Mouse (Mus musculus) kidney, adult 2 months (tissue): ENCODE results near the gene Vwa5b2. TPM values are rescaled to one million over a fixed set of nuclear protein-coding genes. Genes with fewer than 3 reads are reported as not detected.

Experiments
- DNase-seq: peaks from one replicate; pipeline ENCODE4 v3.0.0; 2021
- H3K27ac ChIP-seq: fragments of 200-500 bp; 2 replicates; pipeline ENCODE4 v1.5.1; 2012; ENCODE audit warnings: low read depth, low read length, control low read depth, inconsistent platforms; ENCODE audit not compliant: insufficient read depth
- H3K27me3 ChIP-seq: fragments of 200-500 bp; replicated peaks from 2 replicates; pipeline ENCODE4 v1.6.1; 2012; ENCODE audit warnings: mild to moderate bottlenecking, moderate library complexity, low read length, inconsistent platforms; ENCODE audit not compliant: control insufficient read depth, insufficient read depth
- H3K36me3 ChIP-seq: fragments of 200-500 bp; 2 replicates; pipeline ENCODE4 v1.6.1; 2012; ENCODE audit warnings: mild to moderate bottlenecking, moderate library complexity, low read length, inconsistent platforms; ENCODE audit not compliant: control insufficient read depth, insufficient read depth
- H3K4me1 ChIP-seq: fragments of 200-500 bp; 2 replicates; pipeline ENCODE4 v1.6.1; 2011; ENCODE audit warnings: low read length; ENCODE audit not compliant: control insufficient read depth, insufficient read depth
- H3K4me3 ChIP-seq: fragments of 200-500 bp; 2 replicates; pipeline ENCODE4 v1.5.1; 2011; ENCODE audit warnings: mild to moderate bottlenecking, low read depth, low read length, control low read depth; ENCODE audit not compliant: insufficient read depth
- CTCF ChIP-seq: fragments of 200-500 bp; conservative IDR thresholded peaks from 2 replicates; pipeline ENCODE4 v1.5.1; 2011; ENCODE audit warnings: low read depth, mild to moderate bottlenecking, control low read depth, low read length, moderate library complexity, mixed read lengths; ENCODE audit not compliant: insufficient read depth, insufficient read length
- POLR2A ChIP-seq: fragments of 200-500 bp; IDR thresholded peaks from one replicate; pipeline ENCODE4 v1.6.1; 2011; ENCODE audit warnings: low read depth, low read length, control low read depth
- WGBS: fragments of 180-500 bp; shearing (Covaris S2); methylation state at CpG from one replicate; pipeline ENCODE4 v1.1.7; 2018; 5-methylcytosine and 5-hydroxymethylcytosine counted together
- polyA plus RNA-seq: library from polyadenylated mRNA; depleted of rRNA; stranded (reverse); fragments of >200 nt; gene quantifications from 2 replicates; pipeline ENCODE4 v1.2.3, GENCODE M21; 2012; rRNA removed

Vwa5b2 gene
- polyA plus RNA-seq, 1 experiment, result 0.33 TPM

GRCm38 (mm10) chr16:20642161-20642560, 52.9 kb downstream of the Vwa5b2 start:
- Histone ChIP-seq H3K36me3 (no peaks in the 10 kb centered on the region), H3K4me3 (no peak overlapping the region), H3K4me1 (no peaks in the 10 kb centered on the region), H3K27me3 (no peaks in the 10 kb centered on the region), H3K27ac (no peak overlapping the region)
- TF ChIP-seq POLR2A, result no peak
- peak; percentile 87 for TF ChIP-seq CTCF
- WGBS, result under 1% methylated on average over 8 of the region's 8 CpGs
- peak; percentile 73 for DNase-seq

DNA sequence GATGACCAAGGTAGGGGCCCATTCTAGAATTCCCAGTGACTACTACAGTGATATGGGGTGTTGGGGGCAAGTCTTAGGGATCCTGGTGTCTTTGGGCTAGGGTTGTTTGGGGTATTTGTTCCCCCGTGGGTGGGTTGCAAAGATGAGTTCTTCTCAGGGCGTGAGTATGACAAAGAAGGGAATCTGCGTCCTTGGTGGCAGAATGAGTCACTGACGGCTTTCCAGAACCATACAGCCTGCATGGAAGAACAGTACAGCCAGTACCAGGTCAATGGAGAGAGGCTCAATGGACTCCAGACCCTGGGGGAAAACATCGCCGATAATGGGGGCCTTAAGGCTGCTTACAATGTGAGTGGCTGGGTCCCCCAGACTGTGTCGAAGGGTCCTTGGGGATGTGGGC, 54.6 kb downstream of the Vwa5b2 start:
- Histone ChIP-seq H3K27ac (no peak overlapping the region), H3K27me3 (no peaks in the 10 kb centered on the region), H3K36me3 (no peaks in the 10 kb centered on the region), H3K4me3 (no peak overlapping the region), H3K4me1 (no peaks in the 10 kb centered on the region)
- DNase-seq, result no peak
- WGBS, result 81% methylated on average over 7 of the region's 7 CpGs
- TF ChIP-seq CTCF, result no peak
- no peak for TF ChIP-seq POLR2A

DNA sequence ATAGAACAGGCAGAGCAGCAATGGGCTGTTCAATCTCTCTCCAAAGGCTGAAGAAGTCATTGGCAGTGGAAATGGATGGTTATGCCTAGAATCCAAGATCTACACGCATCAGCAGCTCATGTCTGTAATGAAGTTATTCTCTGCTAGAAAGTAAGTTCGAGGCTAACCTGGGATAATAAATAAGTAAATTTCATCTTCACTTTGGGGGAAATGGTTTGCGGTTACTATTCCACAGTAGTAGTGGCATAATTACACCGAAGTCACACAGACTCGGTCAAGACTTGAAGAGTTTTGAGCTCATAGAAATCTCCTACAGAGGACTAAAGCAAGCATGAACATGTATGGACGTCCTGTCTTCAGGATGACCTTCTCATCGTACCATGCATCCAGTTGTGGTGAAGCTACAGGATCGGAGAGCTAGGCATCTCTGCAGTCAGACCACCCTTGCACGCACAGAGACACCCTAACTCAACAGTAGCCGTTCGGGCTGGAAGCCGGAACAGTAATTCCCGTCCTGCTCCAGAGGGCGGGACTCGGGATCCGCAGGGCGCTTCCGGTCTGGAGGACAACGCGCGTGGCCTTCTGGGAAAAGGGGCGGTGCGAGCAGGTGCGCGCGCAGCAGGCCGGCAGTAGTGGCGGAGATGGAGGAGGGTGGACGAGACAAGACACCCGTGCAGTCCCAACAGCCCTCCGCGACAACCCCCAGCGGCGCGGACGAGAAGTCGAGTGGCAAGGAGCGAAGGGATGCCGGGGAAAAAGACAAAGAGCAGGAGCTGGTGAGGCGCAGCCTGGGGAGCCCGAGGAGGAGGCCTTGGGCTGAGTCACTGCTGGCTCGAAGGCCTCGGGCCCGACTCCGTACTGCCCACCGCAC, 62.0 kb downstream of the Vwa5b2 start, which contains the start of gene Psmd2:
TSS of gene Psmd2 (plus strand) at position 577 of the 871 bp plus-strand sequence.
- TF ChIP-seq CTCF (no peak), POLR2A (peak; percentile 42)
- H3K4me1 ChIP-seq, result no peaks in the 10 kb centered on the region; the same call in 1 of the 2 replicates
- DNase-seq, result peak; percentile 98

DNA sequence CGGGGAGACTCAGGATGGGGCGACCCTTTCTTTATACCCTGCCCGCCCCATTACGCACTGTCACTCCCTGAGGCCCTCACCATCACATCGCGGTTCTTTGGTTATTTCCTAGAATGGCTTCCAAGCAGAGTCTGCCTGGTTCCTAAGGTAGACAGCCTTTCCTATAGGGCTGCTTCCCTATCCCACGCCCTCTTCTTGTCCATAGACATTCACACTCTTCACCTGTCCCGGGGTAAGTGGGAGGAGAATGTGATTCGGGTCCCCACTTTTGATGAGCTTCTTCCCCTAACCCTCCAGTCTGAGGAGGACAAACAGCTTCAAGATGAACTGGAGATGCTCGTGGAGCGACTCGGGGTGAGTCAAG, 62.7 kb downstream of the Vwa5b2 start:
- H3K27me3 ChIP-seq, result no peaks in the 10 kb centered on the region
- no peak for TF ChIP-seq CTCF
- TF ChIP-seq POLR2A, result no peak
- WGBS, result 6% methylated on average over 12 of the region's 12 CpGs
- peak overlapping the region; percentile 67 for H3K4me3 ChIP-seq
- DNase-seq, result no peak
- H3K27ac ChIP-seq, result peak overlapping the region; percentile 52; the same call in 1 of the 2 replicates
- no peaks in the 10 kb centered on the region; the same call in 1 of the 2 replicates for H3K4me1 ChIP-seq
- H3K36me3 ChIP-seq, result peaks cover 9% of the 10 kb centered on the region

More for the DNA sequence above, 62.0 kb downstream of the Vwa5b2 start, which contains the start of gene Psmd2:
- 1% methylated on average over 46 of the region's 46 CpGs for WGBS
- peak within 1 kb of the TSS; percentile 67 for H3K4me3 ChIP-seq
- H3K27me3 ChIP-seq, result no peaks in the 10 kb centered on the region
- H3K27ac ChIP-seq, result peak within 1 kb of the TSS; percentile 52
- H3K36me3 ChIP-seq, result peaks cover 4% of the 10 kb centered on the region; the same call in 1 of the 2 replicates

- TF ChIP-seq POLR2A, result no peak
- TF ChIP-seq CTCF, result no peak
- no peaks in the 10 kb centered on the region; the same call in 1 of the 2 replicates for H3K4me1 ChIP-seq
- no peak for DNase-seq
- H3K27ac ChIP-seq, result no peak overlapping the region
- no peak overlapping the region for H3K4me3 ChIP-seq
- 47% methylated on average over 2 of the region's 2 CpGs for WGBS
- no peaks in the 10 kb centered on the region for H3K27me3 ChIP-seq
- peaks cover 15% of the 10 kb centered on the region for H3K36me3 ChIP-seq
Measured at GRCm38 (mm10) chr16:20653315-20653714, 64.0 kb downstream of the Vwa5b2 start.

Other genes with a start within 250 kb of the Vwa5b2 start
- gene Abcc5, start 163.1 kb upstream of the Vwa5b2 start, polyA plus RNA-seq, result 56.0 and 73.1 TPM in 2 replicates
- gene Eif2b5, start 90.7 kb upstream of the Vwa5b2 start, polyA plus RNA-seq, result 30.4 and 33.9 TPM in 2 replicates
- gene Dvl3, start 72.5 kb upstream of the Vwa5b2 start, polyA plus RNA-seq, result 33.5 and 37.4 TPM in 2 replicates
- gene Ap2m1, start 54.0 kb upstream of the Vwa5b2 start, polyA plus RNA-seq, result 639 and 682 TPM in 2 replicates
- 39.0 and 45.1 TPM in 2 replicates for gene Abcf3, start 40.9 kb upstream of the Vwa5b2 start, polyA plus RNA-seq
- gene Eef1akmt4, start 22.1 kb downstream of the Vwa5b2 start, polyA plus RNA-seq, result 16.4 and 18.1 TPM in 2 replicates
- gene Gm49333, start 22.1 kb downstream of the Vwa5b2 start, polyA plus RNA-seq, result 0.30 TPM in 1 of 2 replicates, not detected in the other
- gene Alg3, start 22.3 kb downstream of the Vwa5b2 start, polyA plus RNA-seq, result 21.8 and 23.2 TPM in 2 replicates
- gene Camk2n2, start 31.8 kb downstream of the Vwa5b2 start, polyA plus RNA-seq, result 5.4 and 5.8 TPM in 2 replicates
- gene Ece2, start 40.4 kb downstream of the Vwa5b2 start, polyA plus RNA-seq, result 0.37 TPM in 1 of 2 replicates, not detected in the other
- 90.4 and 96.9 TPM in 2 replicates for gene Psmd2, start 62.2 kb downstream of the Vwa5b2 start, polyA plus RNA-seq
- gene Eif4g1, start 78.8 kb downstream of the Vwa5b2 start, polyA plus RNA-seq, result 262 and 316 TPM in 2 replicates
- 3.6 and 4.7 TPM in 2 replicates for gene Fam131a, start 103.8 kb downstream of the Vwa5b2 start, polyA plus RNA-seq
- gene Polr2h, start 128.2 kb downstream of the Vwa5b2 start, polyA plus RNA-seq, result 14.0 and 22.4 TPM in 2 replicates
- 21.4 and 33.1 TPM in 2 replicates for gene Clcn2, start 128.3 kb downstream of the Vwa5b2 start, polyA plus RNA-seq
- gene Chrd, start 143.7 kb downstream of the Vwa5b2 start, polyA plus RNA-seq, result 7.2 and 10.7 TPM in 2 replicates
- 17.1 and 17.7 TPM in 2 replicates for gene Thpo, start 145.0 kb downstream of the Vwa5b2 start, polyA plus RNA-seq